Mouse (Mus musculus): ENCODE data around the gene Zbtb7b. TPM values are rescaled to one million over a fixed set of nuclear protein-coding genes. Genes with fewer than 3 reads are reported as not detected.

The Zbtb7b gene
- polyA plus RNA-seq, 1 experiment: 54.3 TPM

DNA sequence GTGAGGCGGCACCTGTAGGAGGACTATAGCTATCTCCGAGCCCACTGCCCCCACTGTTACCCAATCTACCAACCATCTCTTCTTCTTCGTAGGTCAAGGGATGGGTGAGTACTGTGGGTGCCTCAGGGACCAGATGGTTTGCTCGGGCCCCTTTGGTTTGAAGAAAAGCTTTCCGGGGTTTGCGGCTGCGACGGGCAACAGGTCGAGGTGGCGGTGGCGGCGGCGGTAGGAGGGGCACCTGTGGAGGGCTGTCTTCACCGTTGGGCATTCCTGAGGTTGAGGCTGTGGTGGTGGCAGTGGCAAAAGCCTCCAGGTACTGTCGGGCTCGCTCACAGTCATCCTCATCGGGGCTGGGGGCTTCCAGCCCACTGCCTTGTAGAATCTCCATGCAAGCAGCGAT is 13.9 kb downstream of the Zbtb7b start:
- H3K4me1 ChIP-seq (ENCODE audit: control insufficient read depth, insufficient read depth, low read length): peaks cover 6% of the 10 kb centered on the region; the same call in 1 of the 2 replicates
- DNase-seq: no peak

DNA sequence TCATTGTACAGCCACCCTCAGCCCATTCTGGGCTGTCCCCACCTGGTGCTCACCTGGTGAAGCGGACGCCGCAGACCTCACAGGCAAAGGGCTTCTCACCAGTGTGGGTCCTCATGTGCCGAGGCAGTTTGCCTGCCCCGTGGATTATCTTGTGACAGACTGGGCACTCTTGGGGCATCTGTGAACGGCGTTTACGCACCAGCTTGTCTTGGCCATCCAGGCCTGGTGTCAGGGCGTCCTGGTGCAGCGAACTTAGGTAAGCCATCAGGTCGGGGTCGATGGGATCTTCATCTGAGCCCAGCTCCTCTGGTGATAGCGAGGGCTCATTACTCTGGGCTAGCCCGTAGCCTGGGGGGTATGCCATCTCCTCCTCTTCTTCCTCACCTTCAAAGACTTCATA is 14.3 kb downstream of the Zbtb7b start:
- H3K27ac ChIP-seq (ENCODE audit: insufficient read depth, low read depth, low read length): no peak overlapping the region

More for the DNA sequence above, 13.9 kb downstream of the Zbtb7b start:
- WGBS: 95% methylated on average over 18 of the region's 18 CpGs
- no peaks in the 10 kb centered on the region for H3K27me3 ChIP-seq (replicated peaks; ENCODE audit: control insufficient read depth, insufficient read depth, low read length)
- 0 out of 2 replicates have a peak, but pooled peaks cover 1% of the 10 kb centered on the region for H3K36me3 ChIP-seq (ENCODE audit: control insufficient read depth, insufficient read depth, low read length)
- TF ChIP-seq CTCF (conservative IDR thresholded peaks at IDR 0.05; ENCODE audit: insufficient read depth, insufficient read length, low read depth, low read length) (no peak), POLR2A (IDR thresholded peaks at IDR 0.05; ENCODE audit: low read depth, low read length) (no peak)
- no peak overlapping the region for H3K4me3 ChIP-seq (ENCODE audit: insufficient read depth, low read depth, low read length)
- H3K27ac ChIP-seq (ENCODE audit: insufficient read depth, low read depth, low read length): no peak overlapping the region

DNA sequence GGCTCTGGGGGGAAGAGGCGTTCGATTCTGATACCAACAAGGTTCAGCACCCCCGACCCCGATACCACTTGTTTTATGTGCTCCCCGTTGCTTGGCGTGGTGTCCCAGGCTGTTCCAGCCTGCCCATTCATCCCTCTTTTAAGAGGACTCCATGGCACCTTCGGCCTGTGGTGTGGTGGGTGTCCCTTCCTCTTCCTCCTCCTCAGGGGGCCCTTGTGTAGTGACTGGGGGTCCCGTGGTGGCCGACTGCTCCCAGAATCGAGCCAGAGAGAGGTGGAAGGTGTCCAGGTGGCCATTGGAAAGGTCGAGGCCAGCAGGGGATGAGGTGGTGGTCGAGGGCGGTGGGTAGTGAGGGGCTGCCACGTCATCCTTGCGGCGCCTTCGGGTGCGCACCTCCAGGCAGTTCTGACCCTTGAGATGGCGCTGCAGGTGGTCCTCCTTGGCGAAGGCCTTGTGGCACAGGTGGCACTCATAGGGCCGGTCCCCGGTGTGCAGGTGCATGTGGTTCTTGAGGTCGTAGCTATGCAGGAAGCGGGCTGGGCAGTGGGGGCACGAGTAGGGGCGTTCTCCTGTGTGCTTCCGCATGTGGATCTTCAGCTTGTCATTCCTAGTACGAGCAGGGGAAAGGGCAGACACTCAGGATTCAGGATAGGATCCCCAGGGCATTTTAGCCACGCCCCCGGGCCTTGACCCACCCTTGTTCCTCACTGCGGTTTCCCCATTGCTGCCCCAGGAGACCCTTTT is 15.0 kb downstream of the Zbtb7b start:
- TF ChIP-seq CTCF (conservative IDR thresholded peaks at IDR 0.05; ENCODE audit: insufficient read depth, insufficient read length, low read depth, low read length) (no peak), POLR2A (IDR thresholded peaks at IDR 0.05; ENCODE audit: low read depth, low read length) (no peak)
- Histone ChIP-seq H3K36me3 (ENCODE audit: control insufficient read depth, insufficient read depth, low read length) (0 out of 2 replicates have a peak, but pooled peaks cover 1% of the 10 kb centered on the region), H3K27ac (ENCODE audit: insufficient read depth, low read depth, low read length) (no peak overlapping the region), H3K4me1 (ENCODE audit: control insufficient read depth, insufficient read depth, low read length) (peaks cover 6% of the 10 kb centered on the region; the same call in 1 of the 2 replicates), H3K4me3 (ENCODE audit: insufficient read depth, low read depth, low read length) (no peak overlapping the region), H3K27me3 (replicated peaks; ENCODE audit: control insufficient read depth, insufficient read depth, low read length) (no peaks in the 10 kb centered on the region)
- 84% methylated on average over 31 of the region's 31 CpGs for WGBS
- no peak for DNase-seq

More for the DNA sequence above, 14.3 kb downstream of the Zbtb7b start:
- Histone ChIP-seq H3K36me3 (ENCODE audit: control insufficient read depth, insufficient read depth, low read length) (0 out of 2 replicates have a peak, but pooled peaks cover 1% of the 10 kb centered on the region), H3K27me3 (replicated peaks; ENCODE audit: control insufficient read depth, insufficient read depth, low read length) (no peaks in the 10 kb centered on the region), H3K4me3 (ENCODE audit: insufficient read depth, low read depth, low read length) (no peak overlapping the region), H3K4me1 (ENCODE audit: control insufficient read depth, insufficient read depth, low read length) (peaks cover 6% of the 10 kb centered on the region; the same call in 1 of the 2 replicates)
- DNase-seq: no peak
- WGBS: 90% methylated on average over 14 of the region's 14 CpGs
- TF ChIP-seq CTCF (conservative IDR thresholded peaks at IDR 0.05; ENCODE audit: insufficient read depth, insufficient read length, low read depth, low read length) (no peak), POLR2A (IDR thresholded peaks at IDR 0.05; ENCODE audit: low read depth, low read length) (no peak)

DNA sequence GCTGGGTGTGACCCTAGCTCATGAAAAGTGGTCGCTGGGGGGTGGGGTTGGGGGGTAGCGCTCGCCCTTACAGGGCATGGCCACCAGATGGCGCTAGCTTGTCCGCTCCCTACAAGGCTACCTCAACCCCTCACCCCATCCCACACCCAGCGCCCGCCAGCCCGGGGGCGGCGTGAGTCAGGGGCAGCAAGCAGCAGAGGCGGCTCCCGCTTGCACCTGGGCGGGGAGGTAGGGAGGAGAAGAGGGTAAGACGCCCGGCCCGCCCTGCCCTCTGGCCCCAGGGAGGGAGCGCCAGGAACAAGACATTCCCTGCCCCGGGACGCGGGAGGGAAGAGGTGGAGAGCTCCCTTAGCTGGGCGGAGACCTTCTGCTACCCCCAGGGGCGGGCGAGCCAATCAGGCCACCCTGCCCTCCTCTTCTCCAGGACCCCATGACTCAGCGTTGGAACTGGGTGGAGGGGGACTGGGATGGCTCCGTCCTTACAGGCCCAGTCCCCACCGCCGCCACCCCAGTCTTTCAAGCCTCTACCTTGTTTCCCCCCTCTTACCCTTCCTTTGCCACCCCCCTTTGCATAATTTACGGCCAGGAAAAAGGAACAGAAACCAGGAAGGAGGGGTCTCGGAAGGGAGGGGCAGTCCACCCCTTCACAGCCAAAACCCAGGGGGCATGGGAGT is 16.0 kb downstream of the Zbtb7b start:
- H3K4me3 ChIP-seq (ENCODE audit: insufficient read depth, low read depth, low read length): peak overlapping the region; percentile 57
- H3K4me1 ChIP-seq (ENCODE audit: control insufficient read depth, insufficient read depth, low read length): peaks cover 6% of the 10 kb centered on the region; the same call in 1 of the 2 replicates
- H3K36me3 ChIP-seq (ENCODE audit: control insufficient read depth, insufficient read depth, low read length): 0 out of 2 replicates have a peak, but pooled peaks cover 1% of the 10 kb centered on the region
- no peaks in the 10 kb centered on the region for H3K27me3 ChIP-seq (replicated peaks; ENCODE audit: control insufficient read depth, insufficient read depth, low read length)
- TF ChIP-seq POLR2A (IDR thresholded peaks at IDR 0.05; ENCODE audit: low read depth, low read length) (no peak), CTCF (conservative IDR thresholded peaks at IDR 0.05; ENCODE audit: insufficient read depth, insufficient read length, low read depth, low read length) (peak; percentile 73)
- peak; percentile 79 for DNase-seq
- H3K27ac ChIP-seq (ENCODE audit: insufficient read depth, low read depth, low read length): no peak overlapping the region
- 8% methylated on average over 29 of the region's 29 CpGs for WGBS

DNA sequence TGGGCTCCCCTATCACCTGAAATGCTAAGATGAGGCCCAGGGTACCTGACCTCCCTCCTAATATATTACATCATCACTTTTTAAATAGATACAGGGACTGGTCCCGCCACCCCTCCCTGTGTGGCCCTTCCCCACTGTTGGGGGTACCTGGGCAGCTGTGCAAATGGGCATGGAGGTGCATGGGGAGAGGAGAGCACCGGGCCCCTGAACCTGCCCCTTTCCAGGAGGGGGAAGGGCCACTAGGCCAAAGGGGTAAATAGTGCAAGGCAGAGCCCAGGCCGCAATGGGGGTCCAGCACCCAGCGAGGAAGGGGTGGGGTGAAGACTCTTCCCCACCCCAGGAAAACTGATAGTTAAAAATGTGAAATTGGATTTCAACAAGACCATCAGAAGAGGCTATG is 16.7 kb downstream of the Zbtb7b start:
- Histone ChIP-seq H3K27me3 (replicated peaks; ENCODE audit: control insufficient read depth, insufficient read depth, low read length) (no peaks in the 10 kb centered on the region), H3K27ac (ENCODE audit: insufficient read depth, low read depth, low read length) (no peak overlapping the region), H3K4me1 (ENCODE audit: control insufficient read depth, insufficient read depth, low read length) (peaks cover 6% of the 10 kb centered on the region; the same call in 1 of the 2 replicates), H3K36me3 (ENCODE audit: control insufficient read depth, insufficient read depth, low read length) (0 out of 2 replicates have a peak, but pooled peaks cover 1% of the 10 kb centered on the region), H3K4me3 (ENCODE audit: insufficient read depth, low read depth, low read length) (no peak overlapping the region)
- 85% methylated on average over 4 of the region's 4 CpGs for WGBS
- no peak for TF ChIP-seq POLR2A (IDR thresholded peaks at IDR 0.05; ENCODE audit: low read depth, low read length)
- no peak for DNase-seq

DNA sequence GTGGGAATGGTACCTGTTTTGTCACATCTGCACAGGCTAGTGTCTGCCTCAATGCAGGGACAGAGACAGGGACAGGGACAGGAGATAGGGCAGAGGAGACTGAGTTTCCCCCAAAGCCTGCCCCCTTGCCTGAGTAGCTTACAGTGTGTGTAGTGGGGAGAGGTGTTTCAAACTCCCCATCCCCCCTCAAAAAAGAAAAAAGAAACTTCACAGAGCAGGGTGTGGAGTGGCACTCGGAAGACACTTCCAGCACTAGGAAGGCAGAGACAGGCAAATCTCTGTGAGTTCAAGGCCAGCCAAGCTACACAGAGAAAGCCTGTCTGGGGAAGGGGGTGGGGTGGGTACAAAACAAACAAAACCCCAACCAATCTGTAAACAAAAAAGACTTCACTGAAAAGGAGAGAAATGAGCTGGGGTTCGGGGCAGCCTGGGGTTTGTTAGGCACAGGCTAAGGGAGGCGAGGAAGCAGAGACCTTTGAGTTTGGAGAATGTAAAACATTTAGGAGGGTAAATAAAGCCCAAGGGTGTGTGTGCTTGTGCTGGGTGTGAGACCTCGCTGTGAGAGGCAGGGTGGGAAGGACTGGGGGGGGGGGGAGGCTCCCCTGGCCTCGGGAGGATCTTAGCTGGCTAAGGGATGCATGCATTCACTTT is 20.9 kb downstream of the Zbtb7b start:
- TF ChIP-seq POLR2A (IDR thresholded peaks at IDR 0.05; ENCODE audit: low read depth, low read length): no peak
- TF ChIP-seq CTCF (conservative IDR thresholded peaks at IDR 0.05; ENCODE audit: insufficient read depth, insufficient read length, low read depth, low read length): no peak
- H3K4me1 ChIP-seq (ENCODE audit: control insufficient read depth, insufficient read depth, low read length): peaks cover 1% of the 10 kb centered on the region; the same call in 1 of the 2 replicates
- no peak overlapping the region for H3K4me3 ChIP-seq (ENCODE audit: insufficient read depth, low read depth, low read length)
- 55% methylated on average over 5 of the region's 5 CpGs for WGBS
- no peaks in the 10 kb centered on the region for H3K36me3 ChIP-seq (ENCODE audit: control insufficient read depth, insufficient read depth, low read length)
- no peaks in the 10 kb centered on the region for H3K27me3 ChIP-seq (replicated peaks; ENCODE audit: control insufficient read depth, insufficient read depth, low read length)
- no peak for DNase-seq
- no peak overlapping the region for H3K27ac ChIP-seq (ENCODE audit: insufficient read depth, low read depth, low read length)
